Mouse (Mus musculus): ENCODE data around the gene 3110082I17Rik.
"Not testable (repeated sequence)": the region's sequence is repeated elsewhere in the genome, so short reads cannot be mapped to it uniquely, and the experiment has no call there.

Gene 3110082I17Rik

DNA sequence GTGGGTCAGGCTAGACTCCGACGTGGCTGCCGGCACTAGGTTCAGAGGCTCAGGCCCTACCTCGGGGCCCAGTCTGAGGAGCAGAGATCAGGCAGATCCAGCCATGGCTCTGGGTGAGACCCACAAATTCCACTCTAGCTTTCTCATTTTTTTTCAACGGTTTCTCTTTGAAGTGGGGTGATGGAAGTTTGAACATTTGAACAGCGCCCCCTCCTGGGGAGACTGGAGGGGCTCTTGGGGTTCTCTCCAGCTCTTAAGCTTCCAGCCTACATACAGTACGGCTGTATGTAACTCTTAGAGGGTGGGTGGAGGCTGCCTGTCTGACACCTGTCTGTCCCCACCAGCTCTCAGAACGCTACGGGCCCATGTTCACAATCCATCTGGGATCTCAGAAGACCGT lies 106.8 kb downstream of the 3110082I17Rik start:
- no peak for DNase-seq (ENCODE audit: low read depth, low spot score)

DNA sequence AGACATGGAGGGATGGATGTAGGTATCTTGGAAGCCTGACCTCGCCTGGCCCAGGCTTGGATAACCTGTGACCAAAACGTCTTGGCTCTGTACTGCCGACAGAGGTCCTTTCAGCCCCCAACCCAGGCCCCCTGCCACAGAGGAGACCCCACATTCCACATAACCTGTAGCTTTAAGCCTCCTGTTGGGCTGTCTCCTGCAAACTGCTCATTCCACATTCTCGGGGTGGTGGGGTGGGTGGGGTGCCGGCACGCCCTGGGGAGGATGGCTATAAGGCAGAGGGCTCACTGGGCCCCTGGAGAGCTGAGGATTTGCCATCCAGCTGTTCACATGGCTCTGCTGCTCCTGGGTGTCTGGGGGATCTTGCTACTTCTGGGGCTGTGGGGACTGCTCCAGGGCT lies 108.0 kb downstream of the 3110082I17Rik start, which contains the start of gene Cyp2w1:
Gene Cyp2w1 (plus strand): TSS at position 301 of the 400 bp plus-strand sequence.
- no peak for DNase-seq (ENCODE audit: low read depth, low spot score)

DNA sequence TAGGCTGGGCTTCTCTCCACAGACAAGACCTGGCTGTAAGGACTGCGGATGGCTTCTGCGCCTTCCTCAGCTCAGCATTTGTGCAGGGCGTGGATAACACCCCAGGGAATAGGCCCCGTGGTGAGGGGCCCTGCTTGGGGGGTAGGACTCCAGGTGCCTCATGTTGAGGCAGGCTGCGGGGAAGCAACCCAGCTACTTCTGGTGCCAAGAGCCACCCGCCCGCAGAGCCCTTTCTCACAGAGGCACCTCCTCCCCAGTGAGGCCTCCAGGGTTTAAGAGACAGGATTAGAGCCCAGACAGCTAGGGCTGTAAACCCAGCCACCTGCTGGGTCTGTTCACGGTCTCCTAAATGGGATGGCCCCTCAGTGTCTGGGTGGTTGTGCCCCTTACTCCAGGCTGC lies 108.7 kb downstream of the 3110082I17Rik start:
- no peak for DNase-seq (ENCODE audit: low read depth, low spot score)

DNA sequence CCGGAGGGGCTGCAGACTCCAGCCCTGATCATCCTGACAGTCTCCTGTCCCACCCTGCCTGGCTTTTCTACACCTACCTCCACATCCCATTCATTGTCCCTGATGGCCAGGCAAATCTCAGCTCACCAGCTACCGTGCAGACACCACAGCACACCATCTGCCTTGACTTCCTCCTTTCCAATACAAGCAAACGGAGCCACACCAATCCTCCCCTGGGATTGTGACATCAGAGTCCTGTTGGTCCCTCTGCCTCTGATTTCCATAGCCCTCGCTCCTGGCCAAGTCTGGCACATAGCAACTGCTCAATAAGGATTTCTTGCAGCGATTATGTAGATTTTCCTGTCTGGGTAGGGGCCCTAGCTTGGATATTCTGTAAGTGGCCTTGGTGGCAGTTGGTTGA lies 109.2 kb downstream of the 3110082I17Rik start, which contains the start of gene Cox19:
Gene Cox19 (minus strand): TSS at position 285 of the 400 bp plus-strand sequence.
- DNase-seq (ENCODE audit: low read depth, low spot score), result no peak

DNA sequence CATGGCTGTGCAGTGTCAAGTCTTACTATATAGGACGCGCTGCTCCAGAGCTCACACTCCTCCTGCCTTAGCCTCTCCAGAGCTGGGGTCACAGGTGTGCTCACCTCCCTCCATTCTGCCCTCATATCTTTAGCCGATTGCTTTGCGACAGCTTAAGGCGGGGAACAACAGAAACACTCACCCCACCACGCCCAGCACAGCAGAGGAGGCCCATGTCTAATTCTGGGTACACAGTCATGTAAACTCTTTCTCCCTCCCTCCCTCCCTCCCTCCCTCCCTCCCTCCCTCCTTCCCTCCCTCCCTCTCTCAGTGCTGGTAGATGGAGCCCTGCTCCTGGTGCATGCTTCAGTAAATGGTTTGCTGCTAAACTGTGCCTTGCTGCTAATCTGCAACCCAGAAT lies 110.6 kb downstream of the 3110082I17Rik start:
- DNase-seq (ENCODE audit: low read depth, low spot score), result no peak

DNA sequence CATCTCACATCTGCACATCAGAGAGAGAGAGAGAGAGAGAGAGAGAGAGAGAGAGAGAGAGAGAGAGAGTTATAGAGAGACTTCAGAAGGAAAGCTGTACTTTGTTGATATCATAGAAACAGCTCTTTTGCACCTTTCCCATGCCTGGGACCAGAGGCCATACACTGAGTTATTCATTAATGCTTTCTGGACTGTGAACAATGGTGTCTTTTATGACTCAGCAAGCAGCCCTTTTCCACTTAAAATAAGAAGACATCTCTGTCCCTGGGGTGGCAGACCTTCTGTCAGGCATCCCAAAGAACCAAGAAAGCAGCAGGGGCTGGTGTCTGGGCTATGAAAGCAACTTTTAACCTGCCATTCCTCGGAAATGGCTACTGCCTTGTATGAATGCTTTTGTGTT lies 113.1 kb downstream of the 3110082I17Rik start:
- DNase-seq (ENCODE audit: low read depth, low spot score), result no peak

DNA sequence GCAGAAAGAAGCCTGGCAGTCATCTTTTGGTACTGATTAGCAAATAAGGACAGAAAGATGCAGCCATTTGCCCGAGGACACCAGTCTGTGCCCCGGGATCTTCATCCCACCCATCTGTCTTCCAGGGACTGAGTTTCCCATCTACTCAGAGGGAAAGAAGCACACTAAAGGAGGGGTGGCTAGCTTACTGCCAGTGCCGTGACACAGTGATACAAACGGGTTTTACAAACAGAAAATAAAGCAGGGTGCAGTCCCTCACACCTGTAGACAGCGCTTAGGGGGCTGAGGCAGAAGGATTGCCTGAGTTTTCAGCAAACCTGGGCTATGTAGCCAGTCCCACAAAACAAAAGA lies 115.0 kb downstream of the 3110082I17Rik start:
- no peak for DNase-seq (ENCODE audit: low read depth, low spot score)

DNA sequence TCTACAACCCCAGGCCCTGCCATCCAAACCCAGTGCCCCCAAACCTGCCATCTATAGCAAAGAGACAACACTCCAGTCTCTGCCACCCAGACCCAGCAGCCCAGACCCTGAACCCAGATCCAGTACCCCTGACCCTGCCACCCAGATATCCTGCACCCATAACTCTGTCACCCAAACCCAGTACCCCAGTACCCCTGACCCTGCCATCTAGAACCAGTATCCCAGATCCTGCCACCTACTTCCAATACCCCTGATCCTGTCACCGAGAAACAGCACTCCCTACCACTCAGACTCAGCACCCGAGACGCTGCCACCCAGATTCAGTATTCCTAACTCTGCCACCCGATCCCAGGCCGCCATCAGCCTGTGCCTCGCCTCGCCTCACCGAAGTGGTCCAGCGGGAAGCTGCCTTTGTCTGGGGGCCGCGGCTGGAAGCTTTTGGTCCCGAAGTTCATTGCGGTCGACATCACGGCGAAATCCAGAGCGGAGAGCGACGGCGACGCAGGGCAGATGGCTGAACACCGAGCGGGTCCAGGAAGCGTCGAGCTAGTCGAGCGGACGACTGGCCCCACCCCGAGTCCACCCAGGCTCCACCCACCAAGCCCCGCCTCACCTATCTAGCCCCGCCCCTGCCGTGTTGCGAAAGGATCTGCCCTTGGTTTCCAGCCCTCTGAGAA lies 115.5 kb downstream of the 3110082I17Rik start:
- DNase-seq (ENCODE audit: low read depth, low spot score), result peak; percentile 81

DNA sequence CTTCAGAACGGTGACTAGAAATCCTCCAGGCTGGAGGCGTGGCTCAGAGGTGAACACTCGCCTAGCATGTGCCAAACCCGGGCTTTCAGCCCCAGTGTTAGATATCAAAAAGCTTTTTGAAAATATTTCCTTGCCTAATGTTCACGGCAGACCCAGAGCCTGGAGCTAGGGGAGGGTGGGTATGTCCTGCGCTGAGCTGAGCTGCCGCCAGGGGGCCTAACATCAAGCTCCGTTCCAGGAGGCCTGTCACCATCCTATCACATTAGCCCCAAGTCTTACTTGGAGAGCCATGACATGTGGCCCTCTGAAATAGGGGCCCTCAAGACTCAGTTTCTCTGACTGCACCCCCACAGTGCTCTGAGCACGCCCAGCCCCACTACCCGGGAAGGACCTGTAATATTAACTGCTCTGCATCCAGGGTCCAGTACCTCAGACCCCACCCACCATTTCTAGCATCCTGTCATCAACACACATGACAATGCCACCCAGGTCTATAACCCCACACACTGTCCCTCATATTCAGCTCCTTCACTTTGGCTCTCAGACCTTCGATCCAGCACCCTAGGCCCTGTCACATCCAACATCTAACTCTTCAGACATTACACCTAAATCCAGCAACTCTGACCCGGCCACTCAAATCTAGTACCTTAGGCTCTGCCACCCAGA lies 116.2 kb downstream of the 3110082I17Rik start:
- DNase-seq (ENCODE audit: low read depth, low spot score), result peak; percentile 46

DNA sequence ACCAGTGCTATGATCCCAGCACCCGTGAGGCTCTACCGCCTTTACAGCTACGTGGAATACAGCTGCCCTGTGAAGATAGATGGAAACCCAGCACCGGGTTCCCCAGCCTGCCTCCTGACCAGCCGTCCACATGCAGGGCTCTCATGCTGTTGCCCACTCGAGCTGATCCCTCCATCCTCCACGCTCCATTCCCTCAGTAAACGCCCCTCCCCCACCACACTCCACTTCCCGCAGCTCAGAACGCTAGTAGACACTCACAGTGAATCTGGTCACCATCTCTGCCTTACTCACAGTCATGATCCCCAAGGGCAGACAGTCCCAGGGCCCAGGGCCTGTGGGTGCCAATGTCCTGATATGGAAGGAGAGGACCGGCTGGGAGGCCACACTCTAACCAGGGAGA lies 121.4 kb downstream of the 3110082I17Rik start:
- no peak for DNase-seq (ENCODE audit: low read depth, low spot score)

DNA sequence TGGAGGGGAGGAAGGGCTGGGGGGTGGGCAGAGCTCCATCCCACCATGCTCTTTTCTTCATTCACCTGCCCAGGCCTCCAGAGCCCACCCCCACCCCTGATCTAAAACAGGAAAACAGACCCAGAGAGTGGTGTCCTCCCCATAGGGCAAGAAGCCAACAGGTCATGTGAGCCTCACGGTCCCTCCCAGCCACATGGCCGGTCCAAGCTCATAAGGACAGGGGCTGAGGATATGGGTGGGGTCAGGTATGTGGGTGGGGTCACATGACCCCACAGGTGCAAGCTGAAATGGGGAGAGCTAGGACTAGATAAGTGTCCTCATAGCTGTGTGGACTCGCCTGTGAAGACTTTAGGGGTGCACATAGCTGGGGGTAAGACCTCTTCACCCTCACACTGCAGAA lies 121.9 kb downstream of the 3110082I17Rik start:
- DNase-seq (ENCODE audit: low read depth, low spot score), result no peak

DNA sequence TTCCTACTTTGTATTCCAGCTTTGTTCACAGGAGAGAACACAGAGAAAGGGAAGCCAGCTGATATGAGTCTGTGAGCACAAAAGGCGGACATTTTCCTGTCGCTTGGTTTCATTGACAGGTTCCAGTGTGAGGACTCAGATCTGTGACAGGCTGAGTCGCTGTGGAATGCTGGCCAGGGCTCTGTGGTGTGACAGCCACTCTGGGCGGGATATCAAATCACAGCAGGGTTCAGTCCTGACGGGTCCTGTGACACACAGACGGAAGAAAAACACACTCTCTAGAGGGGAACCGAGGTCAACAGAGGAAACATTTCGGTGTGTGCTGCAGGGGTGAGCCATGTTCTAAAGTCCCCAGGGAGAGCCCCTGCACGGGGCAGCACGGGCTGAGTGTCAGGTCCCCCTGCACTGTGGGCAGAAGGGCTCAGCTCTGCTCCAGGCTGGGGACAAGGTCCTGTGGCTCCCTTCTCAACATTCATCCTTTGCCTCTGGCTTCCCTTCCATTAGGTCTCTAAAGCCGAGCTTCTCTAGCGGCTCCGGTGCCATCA lies 122.4 kb downstream of the 3110082I17Rik start:
- no peak for DNase-seq (ENCODE audit: low read depth, low spot score)

DNA sequence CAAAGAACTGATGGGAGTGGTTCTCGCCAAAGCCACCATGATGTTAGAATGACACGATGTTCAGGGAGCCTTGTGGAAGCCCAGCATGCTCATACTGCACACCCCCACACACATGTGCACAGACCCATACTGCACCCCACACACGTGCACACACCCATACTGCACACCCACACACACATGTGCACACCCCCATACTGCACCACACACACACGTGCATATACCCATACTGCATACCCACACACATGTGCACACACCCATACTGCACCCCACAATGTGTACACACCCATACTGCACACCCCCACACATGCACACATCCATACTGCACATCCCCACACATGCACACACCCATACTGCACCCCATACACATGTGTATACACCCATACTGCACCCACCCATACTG lies 124.7 kb downstream of the 3110082I17Rik start:
- no peak for DNase-seq (ENCODE audit: low read depth, low spot score)

DNA sequence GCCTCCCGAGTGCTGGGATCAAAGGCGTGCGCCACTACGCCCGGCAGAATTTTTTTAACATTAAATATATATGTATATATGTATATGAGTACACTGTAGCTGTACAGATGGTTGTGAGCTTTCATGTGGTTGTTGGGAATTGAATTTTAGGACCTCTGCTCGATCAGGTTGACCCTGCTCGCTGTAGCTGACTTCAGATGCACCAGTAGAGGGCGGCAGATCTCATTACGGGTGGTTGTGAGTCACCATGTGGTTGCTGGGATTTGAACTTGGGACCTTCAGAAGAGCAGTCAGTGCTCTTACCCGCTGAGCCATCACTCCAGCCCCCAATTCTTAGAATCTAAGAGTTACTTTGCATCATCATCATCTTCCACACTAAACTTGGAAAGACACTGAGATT lies 125.9 kb downstream of the 3110082I17Rik start:
- not testable (repeated sequence) for DNase-seq (ENCODE audit: low read depth, low spot score)

DNA sequence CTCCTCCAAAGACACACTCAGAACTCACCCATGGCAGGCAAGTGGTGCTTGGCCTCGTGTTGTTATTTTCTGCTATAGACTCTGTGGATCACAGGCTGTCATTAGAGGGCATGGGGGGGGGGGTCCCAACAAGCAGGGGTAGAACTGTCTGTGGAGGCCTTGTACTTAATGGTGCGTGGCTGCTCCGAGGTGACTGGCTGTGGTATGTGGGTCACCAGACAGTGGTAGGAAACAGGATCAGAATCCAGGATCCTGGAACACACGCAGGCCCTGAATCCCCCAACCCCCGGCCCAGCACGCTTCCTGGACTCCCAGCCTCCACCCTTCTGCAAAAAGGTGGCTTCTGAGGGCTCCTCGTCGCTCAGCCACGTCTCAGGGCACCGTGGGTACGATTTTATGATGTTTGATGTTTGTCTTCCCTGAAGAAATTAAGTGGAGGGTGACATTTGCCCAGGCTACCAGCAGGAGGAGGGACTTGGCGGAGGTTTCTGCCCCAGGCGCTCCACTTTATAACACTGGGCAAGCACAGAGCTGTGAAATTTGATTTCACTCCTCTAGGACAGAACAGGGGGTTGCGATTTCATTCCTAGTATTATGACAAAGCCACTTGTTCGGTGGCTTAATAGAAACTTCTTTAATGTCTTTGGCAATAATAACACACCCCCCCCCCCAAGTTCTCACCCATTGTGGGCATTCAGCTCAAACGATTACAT lies 126.9 kb downstream of the 3110082I17Rik start:
- no peak for DNase-seq (ENCODE audit: low read depth, low spot score)

DNA sequence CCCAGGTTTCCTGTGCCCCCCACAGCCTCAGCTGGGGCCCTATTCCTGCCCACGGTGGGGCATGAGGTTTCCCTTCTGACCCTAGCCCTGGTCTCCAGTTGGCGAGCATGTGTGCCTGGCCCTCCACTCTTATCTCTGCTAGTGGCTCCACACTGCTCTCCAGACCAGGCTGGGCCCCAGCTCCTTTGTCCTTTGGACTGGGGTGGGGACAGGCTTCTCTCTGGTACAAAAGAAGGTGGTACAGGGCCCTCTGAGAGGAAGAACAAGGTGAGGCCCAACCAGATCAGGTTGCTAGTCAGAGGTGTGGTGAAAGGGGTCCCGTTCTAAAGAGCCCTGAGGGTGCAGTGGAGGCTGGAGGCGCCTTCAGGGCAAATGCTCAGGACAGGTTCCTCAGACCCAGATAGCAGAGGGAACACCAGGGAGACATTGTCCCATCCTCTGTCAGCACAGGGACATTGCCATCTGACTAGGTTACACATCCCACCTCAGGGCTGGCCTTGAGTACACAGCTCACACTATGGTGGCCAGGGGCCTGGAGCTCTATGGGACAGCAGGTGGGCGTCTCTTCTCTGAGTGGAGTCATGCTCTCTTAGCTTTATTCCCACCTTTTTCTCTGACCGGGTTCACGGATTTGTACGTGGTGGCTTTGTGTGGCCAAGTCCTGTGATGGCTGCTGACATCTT lies 127.6 kb downstream of the 3110082I17Rik start:
- no peak for DNase-seq (ENCODE audit: low read depth, low spot score)

DNA sequence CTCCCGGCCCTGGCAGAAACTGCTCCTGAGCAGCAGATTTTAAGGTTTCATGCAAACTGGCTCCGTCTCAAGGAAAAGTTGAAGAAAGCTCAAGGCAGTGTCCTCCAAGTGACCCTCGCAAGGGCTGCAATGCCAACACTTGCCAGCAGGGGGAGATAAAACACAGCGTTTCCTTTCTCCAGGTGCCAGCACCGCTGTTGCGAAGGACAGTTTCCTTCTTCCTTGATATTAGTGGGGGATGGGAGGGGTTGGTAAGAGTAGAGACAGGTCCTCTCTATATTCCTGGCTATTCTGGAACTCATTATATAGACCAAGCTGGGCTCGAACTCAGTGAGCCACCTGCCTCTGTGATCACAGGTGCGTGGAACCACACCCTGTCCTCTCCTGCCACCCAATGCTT lies 128.6 kb downstream of the 3110082I17Rik start:
- peak; percentile 63 for DNase-seq (ENCODE audit: low read depth, low spot score)

DNA sequence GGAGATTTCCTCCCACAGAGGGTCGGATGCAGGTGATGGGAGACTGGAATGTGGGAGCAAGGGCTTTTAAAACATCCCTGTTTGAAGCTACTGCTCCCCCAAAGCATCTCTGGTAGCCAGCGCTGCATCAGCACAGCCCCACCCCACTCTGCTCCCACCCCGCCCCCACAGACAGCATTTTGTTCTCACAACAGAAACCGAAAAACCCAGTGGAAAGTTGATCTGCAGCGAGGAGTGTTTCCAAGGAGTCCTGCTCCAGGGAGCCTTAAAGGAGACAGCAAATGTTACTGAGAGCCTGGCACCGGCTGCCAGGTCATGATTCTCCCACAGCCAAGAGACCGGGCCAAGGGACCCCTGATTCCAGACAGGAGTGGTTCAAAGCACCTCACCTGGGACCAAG lies 129.6 kb downstream of the 3110082I17Rik start:
- DNase-seq (ENCODE audit: low read depth, low spot score), result no peak

DNA sequence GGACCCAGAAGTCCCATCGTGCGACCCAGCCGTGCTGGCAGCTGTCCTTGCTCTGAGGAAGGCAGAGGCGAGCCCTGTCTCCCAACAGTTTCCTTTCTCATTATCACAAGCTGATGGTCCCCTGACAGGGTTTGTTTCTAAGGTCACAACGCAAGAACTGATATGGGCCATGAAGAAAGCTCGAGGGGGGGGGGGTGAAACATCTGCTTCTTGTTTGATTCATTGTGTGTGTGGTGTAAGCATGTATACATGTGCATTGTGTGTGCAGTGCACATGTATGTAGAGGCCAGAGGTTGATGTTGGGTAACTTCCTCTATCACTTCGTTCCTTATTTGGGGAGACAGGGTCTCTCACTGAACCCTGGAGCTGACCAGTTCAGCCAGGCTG lies 132.7 kb downstream of the 3110082I17Rik start:
- no peak for DNase-seq (ENCODE audit: low read depth, low spot score)

DNA sequence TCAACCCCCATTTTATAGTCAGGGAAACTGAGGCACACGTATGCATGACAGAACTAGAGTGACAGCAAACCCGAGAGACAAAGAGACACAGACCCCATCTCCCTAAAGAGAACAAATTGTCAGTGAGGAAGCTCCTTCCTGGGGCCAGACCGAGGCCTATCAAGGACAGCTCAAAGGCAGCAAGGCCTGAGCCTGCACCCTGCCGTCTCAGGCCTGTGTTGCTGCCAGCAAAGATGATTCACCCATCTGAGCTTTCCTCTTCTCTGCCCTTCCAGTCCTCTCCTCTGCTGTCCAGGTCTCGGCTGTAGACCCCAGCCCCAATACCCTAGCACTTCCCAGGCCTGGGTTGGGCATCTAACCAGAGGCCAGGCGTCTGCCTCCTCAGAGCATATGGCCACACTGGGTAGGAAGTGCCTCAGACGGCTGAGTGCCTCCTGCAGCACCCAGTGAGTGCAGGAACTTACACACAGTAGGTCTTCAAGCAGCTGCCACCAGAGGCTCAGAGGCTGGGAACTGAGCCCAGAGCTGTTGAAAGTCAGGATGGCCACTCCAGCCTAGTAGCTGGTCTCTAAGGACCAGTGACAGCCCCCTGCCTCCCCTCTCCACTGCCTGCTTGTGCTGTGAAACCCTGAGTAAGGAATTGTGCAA lies 133.2 kb downstream of the 3110082I17Rik start:
- DNase-seq (ENCODE audit: low read depth, low spot score), result no peak

DNA sequence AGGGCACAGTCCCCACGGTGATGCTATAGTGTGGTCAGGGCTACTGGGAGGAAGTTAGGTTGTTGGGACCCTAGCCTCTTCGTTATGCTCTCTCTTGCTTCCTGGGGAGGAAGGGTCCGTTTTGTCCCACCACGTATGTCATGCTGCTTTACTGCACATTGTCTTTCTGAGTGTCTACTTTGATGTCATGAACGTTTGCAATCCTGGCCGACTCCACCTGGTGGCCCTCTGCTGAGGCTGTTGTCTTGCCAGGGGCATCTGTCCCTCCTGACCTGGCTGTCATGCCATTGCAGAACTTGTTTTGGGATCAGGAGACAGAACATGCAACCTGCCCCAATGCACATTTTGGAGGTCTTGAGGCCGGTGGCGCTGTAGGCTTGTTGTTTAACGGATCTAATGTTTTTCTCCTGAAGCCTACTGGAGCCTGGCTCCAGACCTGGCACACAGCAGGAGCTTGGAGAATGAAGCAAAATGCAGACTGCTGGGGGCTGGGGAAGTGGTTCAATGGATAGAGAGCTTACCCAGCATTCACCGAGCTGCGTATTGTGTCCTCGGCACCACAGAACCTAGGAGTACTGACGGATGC lies 134.1 kb downstream of the 3110082I17Rik start:
- no peak for DNase-seq (ENCODE audit: low read depth, low spot score)
